Mouse (Mus musculus) layer of hippocampus, adult 9-11 months (tissue): Measurements from ENCODE around the gene Trim25.

Experiments
- DNase-seq: peaks from one replicate; pipeline ENCODE4 v3.0.0; 2022

Trim25 gene

GRCm38 (mm10) chr11:88998974-88999722, at the start of gene Trim25:
TSS of gene Trim25 (plus strand) at chr11:88999376.
- DNase-seq, result peak; percentile 74

- no peak for DNase-seq
These were observed 49.2 kb upstream of the Trim25 start for GRCm38 (mm10) chr11:88949802-88950639.

GRCm38 (mm10) chr11:88950640-88951250, 48.4 kb upstream of the Trim25 start:
- no peak for DNase-seq

- no peak for DNase-seq
These were observed 47.6 kb upstream of the Trim25 start for GRCm38 (mm10) chr11:88951576-88951975.

GRCm38 (mm10) chr11:88952117-88952516, 47.1 kb upstream of the Trim25 start:
- DNase-seq, result no peak

GRCm38 (mm10) chr11:88953582-88953981, 45.6 kb upstream of the Trim25 start:
- no peak for DNase-seq

- DNase-seq, result no peak
These were observed 44.4 kb upstream of the Trim25 start for GRCm38 (mm10) chr11:88954803-88955202.

GRCm38 (mm10) chr11:88955217-88955969, 43.8 kb upstream of the Trim25 start, which contains the start of gene Scpep1:
TSS of gene Scpep1 (minus strand) at chr11:88955465.
- DNase-seq, result peak; percentile 96

- no peak for DNase-seq
These were observed 40.3 kb upstream of the Trim25 start for GRCm38 (mm10) chr11:88958851-88959250.

- DNase-seq, result no peak
These were observed 32.3 kb upstream of the Trim25 start, which contains the start of gene Elobl for GRCm38 (mm10) chr11:88966881-88967361. TSS of gene Elobl (minus strand) at chr11:88966931.

- no peak for DNase-seq
These were observed 28.9 kb upstream of the Trim25 start, which contains the start of gene Coil for GRCm38 (mm10) chr11:88970202-88970732. TSS of gene Coil (plus strand) at chr11:88970252.

- peak; percentile 94 for DNase-seq
These were observed 25.1 kb upstream of the Trim25 start for GRCm38 (mm10) chr11:88973776-88974701.

- no peak for DNase-seq
These were observed 22.9 kb upstream of the Trim25 start for GRCm38 (mm10) chr11:88976320-88976719.

- DNase-seq, result no peak
These were observed 22.0 kb upstream of the Trim25 start for GRCm38 (mm10) chr11:88977188-88977587.

- no peak for DNase-seq
These were observed 17.8 kb upstream of the Trim25 start for GRCm38 (mm10) chr11:88981337-88981736.

GRCm38 (mm10) chr11:88986616-88987015, 12.6 kb upstream of the Trim25 start:
- no peak for DNase-seq

- DNase-seq, result no peak
These were observed 10.2 kb upstream of the Trim25 start for GRCm38 (mm10) chr11:88988956-88989355.

- DNase-seq, result no peak
These were observed 9.6 kb upstream of the Trim25 start for GRCm38 (mm10) chr11:88989530-88989929.

GRCm38 (mm10) chr11:88993186-88993585, 6.0 kb upstream of the Trim25 start:
- DNase-seq, result no peak

GRCm38 (mm10) chr11:88993625-88994024, 5.6 kb upstream of the Trim25 start:
- peak; percentile 23 for DNase-seq

- DNase-seq, result no peak
These were observed 4.7 kb upstream of the Trim25 start for GRCm38 (mm10) chr11:88994492-88994891.
